Mouse (Mus musculus) MEL (cell line): Measurements from ENCODE around the gene Rpl15.

ENCODE experiments used
- BHLHE40 ChIP-seq: IDR thresholded peaks from 2 replicates; pipeline ENCODE4 v1.6.1; 2012; ENCODE audit warnings: low read depth, mild to moderate bottlenecking, inconsistent platforms, low read length, improper control_type of control experiment, borderline replicate concordance
- CTCF ChIP-seq, 3 experiments: IDR thresholded peaks in 2 of 3; conservative IDR thresholded peaks in 1 of 3; 2 replicates each; pipeline ENCODE4 v1.5.1; 2011 to 2012; ENCODE audit warnings: low read length in 3 of 3, low read depth in 2 of 3, mild to moderate bottlenecking in 2 of 3, improper control_type of control experiment in 1 of 3, inconsistent platforms in 1 of 3, mixed read lengths in 1 of 3, moderate library complexity in 1 of 3; ENCODE audit not compliant: control insufficient read depth in 1 of 3, insufficient read depth in 1 of 3, poor library complexity in 1 of 3, severe bottlenecking in 1 of 3
- E2F4 ChIP-seq: IDR thresholded peaks from 2 replicates; pipeline ENCODE4 v1.6.1; 2011; ENCODE audit warnings: low read depth, low read length, improper control_type of control experiment, borderline replicate concordance
- MAX ChIP-seq: IDR thresholded peaks from 2 replicates; pipeline ENCODE4 v1.6.1; 2011; ENCODE audit warnings: low read length, improper control_type of control experiment
- MEF2A ChIP-seq: IDR thresholded peaks from 2 replicates; pipeline ENCODE4 v1.6.1; 2014; ENCODE audit warnings: low read depth, mild to moderate bottlenecking, inconsistent platforms, low read length, improper control_type of control experiment; ENCODE audit not compliant: poor library complexity, insufficient replicate concordance, severe bottlenecking; ENCODE audit errors: extremely low read depth
- NRF1 ChIP-seq: IDR thresholded peaks from 2 replicates; pipeline ENCODE4 v1.6.1; 2014; ENCODE audit warnings: low read depth, mild to moderate bottlenecking, inconsistent platforms, low read length, improper control_type of control experiment, moderate library complexity; ENCODE audit not compliant: poor library complexity, insufficient read depth, severe bottlenecking
- POLR2AphosphoS5 ChIP-seq: IDR thresholded peaks from 2 replicates; pipeline ENCODE4 v1.6.1; 2012; ENCODE audit warnings: low read depth, borderline replicate concordance, mild to moderate bottlenecking, inconsistent platforms, low read length, moderate library complexity, mixed read lengths
- TCF12 ChIP-seq: IDR thresholded peaks from 2 replicates; pipeline ENCODE4 v1.6.1; 2014; ENCODE audit warnings: low read depth, mild to moderate bottlenecking, inconsistent platforms, low read length, improper control_type of control experiment, moderate library complexity
- UBTF ChIP-seq: IDR thresholded peaks from 2 replicates; pipeline ENCODE4 v1.6.1; 2012; ENCODE audit warnings: low read depth, mild to moderate bottlenecking, inconsistent platforms, low read length, improper control_type of control experiment, moderate library complexity, borderline replicate concordance; ENCODE audit not compliant: insufficient read depth
- ZMIZ1 ChIP-seq: IDR thresholded peaks from 2 replicates; pipeline ENCODE4 v1.6.1; 2012; ENCODE audit warnings: low read depth, mild to moderate bottlenecking, inconsistent platforms, low read length, improper control_type of control experiment, moderate library complexity
- ZNF384 ChIP-seq: IDR thresholded peaks from 2 replicates; pipeline ENCODE4 v1.6.1; 2012; ENCODE audit warnings: low read depth, mild to moderate bottlenecking, inconsistent platforms, low read length, improper control_type of control experiment

- no peak for TF ChIP-seq MAX
- no peak for TF ChIP-seq TCF12
- TF ChIP-seq ZMIZ1 = no peak
- TF ChIP-seq BHLHE40 = no peak
- TF ChIP-seq ZNF384 = no peak
- no peak for TF ChIP-seq UBTF
- TF ChIP-seq NRF1 = no peak
- TF ChIP-seq MEF2A = no peak
- no peak for TF ChIP-seq POLR2AphosphoS5
- no peak for TF ChIP-seq E2F4
- TF ChIP-seq CTCF (IDR thresholded peaks at IDR 0.05 in 2 of 3, conservative IDR thresholded peaks at IDR 0.05 in 1 of 3; ENCODE audit: control insufficient read depth in 1 of 3, insufficient read depth in 1 of 3, low read depth in 2 of 3, low read length in 3 of 3, poor library complexity in 1 of 3, severe bottlenecking in 1 of 3) = no peak
These were observed 15.2 kb upstream of the Rpl15 start for GRCm38 (mm10) chr14:18286441-18286840.
